Mouse (Mus musculus): ENCODE measurements around the gene Vmn2r88. TPM values are rescaled to one million over a fixed set of nuclear protein-coding genes. Genes with fewer than 3 reads are reported as not detected.

Gene Vmn2r88
- polyA plus RNA-seq (2014; fragmentation: Illumina TruSeq; extraction: RNeasy Lipid Tissue Mini Kit (QIAGEN cat#74804); ENCODE audit: low replicate concordance): not detected

GRCm38 (mm10) chr14:51410520-51410919 lies at the start of gene Vmn2r88:
Gene Vmn2r88, plus strand, starts transcription at chr14:51410820.

GRCm38 (mm10) chr14:51361456-51361855 lies 49.2 kb upstream of the Vmn2r88 start, which contains the start of gene Gm7247:
Gene Gm7247, plus strand, starts transcription at chr14:51361756.

GRCm38 (mm10) chr14:51451557-51451956 lies 40.9 kb downstream of the Vmn2r88 start, which contains the start of gene Vmn2r89:
Gene Vmn2r89, plus strand, starts transcription at chr14:51451857.

Other genes starting within 250 kb of the Vmn2r88 start
- not detected for gene Rnase2b, start 248.6 kb upstream of the Vmn2r88 start, polyA plus RNA-seq (2014; fragmentation: Illumina TruSeq; extraction: RNeasy Lipid Tissue Mini Kit (QIAGEN cat#74804); ENCODE audit: low replicate concordance)
- not detected for gene Ang2, start 211.7 kb upstream of the Vmn2r88 start, polyA plus RNA-seq (2014; fragmentation: Illumina TruSeq; extraction: RNeasy Lipid Tissue Mini Kit (QIAGEN cat#74804); ENCODE audit: low replicate concordance)
- gene Ear14, start 207.4 kb upstream of the Vmn2r88 start, polyA plus RNA-seq (2014; fragmentation: Illumina TruSeq; extraction: RNeasy Lipid Tissue Mini Kit (QIAGEN cat#74804); ENCODE audit: low replicate concordance): not detected
- gene Rnase2a, start 154.7 kb upstream of the Vmn2r88 start, polyA plus RNA-seq (2014; fragmentation: Illumina TruSeq; extraction: RNeasy Lipid Tissue Mini Kit (QIAGEN cat#74804); ENCODE audit: low replicate concordance): not detected
- gene Gm7247, start 49.1 kb upstream of the Vmn2r88 start, polyA plus RNA-seq (2014; fragmentation: Illumina TruSeq; extraction: RNeasy Lipid Tissue Mini Kit (QIAGEN cat#74804); ENCODE audit: low replicate concordance): not detected
- not detected for gene Vmn2r89, start 41.0 kb downstream of the Vmn2r88 start, polyA plus RNA-seq (2014; fragmentation: Illumina TruSeq; extraction: RNeasy Lipid Tissue Mini Kit (QIAGEN cat#74804); ENCODE audit: low replicate concordance)
- not detected for gene Gm5622, start 142.0 kb downstream of the Vmn2r88 start, polyA plus RNA-seq (2014; fragmentation: Illumina TruSeq; extraction: RNeasy Lipid Tissue Mini Kit (QIAGEN cat#74804); ENCODE audit: low replicate concordance)
- not detected for gene Gm17175, start 163.2 kb downstream of the Vmn2r88 start, polyA plus RNA-seq (2014; fragmentation: Illumina TruSeq; extraction: RNeasy Lipid Tissue Mini Kit (QIAGEN cat#74804); ENCODE audit: low replicate concordance)
- gene Gm17174, start 181.3 kb downstream of the Vmn2r88 start, polyA plus RNA-seq (2014; fragmentation: Illumina TruSeq; extraction: RNeasy Lipid Tissue Mini Kit (QIAGEN cat#74804); ENCODE audit: low replicate concordance): not detected
- not detected for gene Gm17078, start 200.5 kb downstream of the Vmn2r88 start, polyA plus RNA-seq (2014; fragmentation: Illumina TruSeq; extraction: RNeasy Lipid Tissue Mini Kit (QIAGEN cat#74804); ENCODE audit: low replicate concordance)
- not detected for gene Gm4181, start 224.8 kb downstream of the Vmn2r88 start, polyA plus RNA-seq (2014; fragmentation: Illumina TruSeq; extraction: RNeasy Lipid Tissue Mini Kit (QIAGEN cat#74804); ENCODE audit: low replicate concordance)